Mouse (Mus musculus) common myeloid progenitor, adult 5-6 weeks (primary cell): Measurements from ENCODE around the gene Tmem30a. TPM values are rescaled to one million over a fixed set of nuclear protein-coding genes. Genes with fewer than 3 reads are reported as not detected.

ENCODE experiments used
- ATAC-seq: replicated peaks from 2 replicates; pipeline ENCODE4 v1.8.0; 2016; ENCODE audit warnings: low read depth, mild to moderate bottlenecking, moderate TSS enrichment, inconsistent platforms; ENCODE audit not compliant: poor library complexity, severe bottlenecking
- total RNA-seq: library from RNA; stranded (forward); fragments of 200-1000, 187-1606 nt; gene quantifications from 2 replicates; pipeline ENCODE4 v1.2.3, GENCODE M21; 2017

Gene Tmem30a
- total RNA-seq, 1 experiment from 2014 or later: 86.1 TPM

- no peak for ATAC-seq
Observed at GRCm38 (mm10) chr9:79796461-79797135, 3.3 kb upstream of the Tmem30a start.

- peak; percentile 45 for ATAC-seq
Observed at GRCm38 (mm10) chr9:79795076-79795475, 1.8 kb upstream of the Tmem30a start.

GRCm38 (mm10) chr9:79785794-79786085, 7.6 kb downstream of the Tmem30a start:
- no peak for ATAC-seq

GRCm38 (mm10) chr9:79784934-79785793, 8.1 kb downstream of the Tmem30a start:
- peak; percentile 62 for ATAC-seq

- ATAC-seq: no peak
Observed at GRCm38 (mm10) chr9:79784439-79784838, 8.9 kb downstream of the Tmem30a start.

- peak; percentile 90 for ATAC-seq
Observed at GRCm38 (mm10) chr9:79779354-79779753, 14.0 kb downstream of the Tmem30a start.

GRCm38 (mm10) chr9:79766991-79767545, 26.2 kb downstream of the Tmem30a start:
- ATAC-seq: no peak

GRCm38 (mm10) chr9:79765329-79765728, 28.0 kb downstream of the Tmem30a start:
- ATAC-seq: no peak

GRCm38 (mm10) chr9:79762519-79762918, 30.8 kb downstream of the Tmem30a start:
- peak; percentile 39; the same call in 1 of the 2 replicates for ATAC-seq

GRCm38 (mm10) chr9:79760076-79760475, 33.2 kb downstream of the Tmem30a start:
- ATAC-seq: peak; percentile 5; the same call in 1 of the 2 replicates

GRCm38 (mm10) chr9:79759385-79760005, 33.8 kb downstream of the Tmem30a start, which contains the start of gene Cox7a2:
TSS of gene Cox7a2 (minus strand) at chr9:79759878.
- ATAC-seq: peak; percentile 97

GRCm38 (mm10) chr9:79755311-79755710, 38.0 kb downstream of the Tmem30a start:
- no peak for ATAC-seq

GRCm38 (mm10) chr9:79751846-79752245, 41.5 kb downstream of the Tmem30a start:
- no peak for ATAC-seq

GRCm38 (mm10) chr9:79750709-79751108, 42.6 kb downstream of the Tmem30a start:
- ATAC-seq: peak; percentile 65

GRCm38 (mm10) chr9:79745036-79745435, 48.3 kb downstream of the Tmem30a start:
- ATAC-seq: no peak

GRCm38 (mm10) chr9:79735608-79736007, 57.7 kb downstream of the Tmem30a start:
- ATAC-seq: no peak

GRCm38 (mm10) chr9:79730301-79730700, 63.0 kb downstream of the Tmem30a start:
- no peak for ATAC-seq

GRCm38 (mm10) chr9:79723090-79723489, 70.2 kb downstream of the Tmem30a start:
- ATAC-seq: peak; percentile 53

- peak; percentile 36; the same call in 1 of the 2 replicates for ATAC-seq
Observed at GRCm38 (mm10) chr9:79721056-79721455, 72.3 kb downstream of the Tmem30a start.

- no peak for ATAC-seq
Observed at GRCm38 (mm10) chr9:79720143-79720542, 73.2 kb downstream of the Tmem30a start.
